Mouse (Mus musculus) midbrain, embryonic 16.5 days (tissue): Measurements from ENCODE around the gene Hivep3. TPM values are rescaled to one million over a fixed set of nuclear protein-coding genes. Genes with fewer than 3 reads are reported as not detected.

ENCODE experiments used
- ATAC-seq: fragments of 200-750 bp; cut with Nextera tagmentation; 2 replicates; pipeline ENCODE4 v1.8.0; 2017; ENCODE audit warnings: moderate TSS enrichment
- H3K27ac ChIP-seq: fragments of 300-500 bp; sonication (generic); 2 replicates; pipeline ENCODE4 v1.5.1; 2014; ENCODE audit warnings: mild to moderate bottlenecking, low read length, mixed read lengths
- H3K27me3 ChIP-seq: fragments of 300-500 bp; sonication (generic); 2 replicates; pipeline ENCODE4 v1.6.1; 2014; ENCODE audit warnings: low read depth, low read length, mixed read lengths; ENCODE audit not compliant: control insufficient read depth, insufficient read depth
- H3K36me3 ChIP-seq: fragments of 300-500 bp; sonication (generic); 2 replicates; pipeline ENCODE4 v1.6.1; 2014; ENCODE audit warnings: mild to moderate bottlenecking, low read length, moderate library complexity, mixed read lengths; ENCODE audit not compliant: control insufficient read depth, insufficient read depth
- H3K4me1 ChIP-seq: fragments of 300-500 bp; sonication (generic); 2 replicates; pipeline ENCODE4 v1.6.1; 2014; ENCODE audit warnings: mild to moderate bottlenecking, low read length, mixed read lengths; ENCODE audit not compliant: control insufficient read depth, insufficient read depth
- H3K4me2 ChIP-seq: fragments of 300-500 bp; sonication (generic); 2 replicates; pipeline ENCODE4 v1.6.1; 2014; ENCODE audit warnings: mild to moderate bottlenecking, low read length, mixed read lengths
- H3K4me3 ChIP-seq: fragments of 300-500 bp; sonication (generic); 2 replicates; pipeline ENCODE4 v1.5.1; 2014; ENCODE audit warnings: low read depth, mild to moderate bottlenecking, low read length, moderate library complexity, mixed read lengths
- H3K9ac ChIP-seq: fragments of 300-500 bp; sonication (generic); 2 replicates; pipeline ENCODE4 v1.6.1; 2014; ENCODE audit warnings: low read depth, low read length, mixed read lengths
- H3K9me3 ChIP-seq: fragments of 300-500 bp; sonication (generic); replicated peaks from 2 replicates; pipeline ENCODE4 v1.6.1; 2014; ENCODE audit warnings: mild to moderate bottlenecking, low read length, mixed read lengths; ENCODE audit not compliant: control insufficient read depth, poor library complexity, severe bottlenecking
- WGBS: fragments of 180-500 bp; shearing (Covaris S2); extraction: QIAGEN DNeasy Blood & Tissue Kit; methylation state at CpG from one replicate; pipeline ENCODE4 v1.1.7; 2014; 5-methylcytosine and 5-hydroxymethylcytosine counted together
- polyA plus RNA-seq: library from polyadenylated mRNA; unstranded; fragments of >200 nt; fragmentation: Nextera tagmentation; extraction: Ambion mirVana; gene quantifications from 2 replicates; pipeline ENCODE4 v1.2.1, GENCODE M21; 2015

The Hivep3 gene
- polyA plus RNA-seq, 1 experiment from 2014 or later = 20.2 TPM

DNA sequence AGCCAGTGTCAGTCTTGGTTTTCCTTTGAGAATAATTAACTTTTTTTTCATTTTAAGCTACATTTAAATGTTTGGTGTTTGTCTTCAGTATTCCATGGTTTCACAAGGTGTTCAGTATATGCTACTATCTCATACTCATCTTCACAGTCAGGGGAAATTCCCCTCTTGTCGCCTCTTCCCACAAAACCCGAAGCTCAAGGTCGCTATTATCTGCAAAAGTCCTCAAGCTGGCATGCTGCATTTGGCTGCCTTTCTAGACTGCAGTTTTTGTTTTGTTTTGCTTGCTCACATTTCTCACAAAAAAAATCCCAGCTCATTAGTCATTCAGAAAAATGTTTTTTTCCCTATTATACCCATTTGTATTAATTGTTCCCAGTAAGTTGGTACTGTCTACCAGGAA is 92.4 kb downstream of the Hivep3 start:
- no peaks in the 10 kb centered on the region for H3K4me1 ChIP-seq
- no peak overlapping the region for H3K9ac ChIP-seq
- no peaks in the 10 kb centered on the region for H3K27me3 ChIP-seq
- 84% methylated on average over 3 of the region's 3 CpGs for WGBS
- no peak overlapping the region for H3K27ac ChIP-seq
- ATAC-seq = no peak
- no peaks in the 10 kb centered on the region for H3K9me3 ChIP-seq
- H3K36me3 ChIP-seq = no peaks in the 10 kb centered on the region
- no peak overlapping the region for H3K4me2 ChIP-seq
- H3K4me3 ChIP-seq = no peak overlapping the region

DNA sequence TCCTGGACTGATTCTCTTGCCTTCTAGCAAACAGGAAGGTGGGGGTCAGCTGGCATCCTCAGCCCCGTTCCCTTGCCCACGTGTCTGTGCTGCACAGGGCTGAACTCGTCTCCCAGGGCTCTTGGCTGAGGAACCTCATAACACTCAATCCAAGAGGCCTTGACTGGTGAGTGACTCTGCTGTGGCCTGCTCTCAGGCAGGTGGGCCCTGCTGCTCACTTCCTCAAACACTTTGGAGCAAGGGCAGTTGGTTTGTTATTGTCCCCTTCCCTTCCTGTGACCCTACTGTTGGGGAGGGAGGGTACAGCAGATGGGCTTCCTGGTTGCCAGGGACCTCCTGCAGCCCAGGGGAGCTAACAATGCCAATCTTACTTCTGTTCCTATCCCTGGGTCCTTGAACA is 94.8 kb downstream of the Hivep3 start:
- no peak for ATAC-seq
- no peaks in the 10 kb centered on the region for H3K27me3 ChIP-seq
- H3K4me2 ChIP-seq = no peak overlapping the region
- H3K4me3 ChIP-seq = no peak overlapping the region
- H3K9me3 ChIP-seq = no peaks in the 10 kb centered on the region
- no peaks in the 10 kb centered on the region for H3K4me1 ChIP-seq
- no peaks in the 10 kb centered on the region for H3K36me3 ChIP-seq
- no peak overlapping the region for H3K9ac ChIP-seq
- no peak overlapping the region for H3K27ac ChIP-seq
- WGBS = 71% methylated on average over 3 of the region's 3 CpGs

DNA sequence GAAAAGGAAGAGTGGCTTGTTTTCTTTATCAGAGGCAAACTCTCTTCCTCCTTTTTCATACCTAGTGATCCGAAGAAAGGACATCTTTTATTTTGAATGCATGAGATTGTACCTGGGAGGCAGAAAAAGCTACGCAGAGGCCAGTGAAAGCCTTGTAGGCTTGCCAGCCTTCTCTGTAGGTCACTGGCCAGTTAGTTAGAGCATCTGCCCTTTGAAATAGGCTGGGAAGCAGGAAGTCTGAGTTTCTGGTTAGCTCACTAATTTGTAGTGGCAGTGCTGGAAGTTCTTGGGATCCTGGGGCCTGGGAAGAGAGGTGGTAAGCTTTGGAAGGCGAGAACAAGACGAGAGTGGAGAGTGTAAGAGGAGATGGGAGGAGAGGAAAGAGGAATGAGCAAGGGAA is 95.4 kb downstream of the Hivep3 start:
- no peak for ATAC-seq

DNA sequence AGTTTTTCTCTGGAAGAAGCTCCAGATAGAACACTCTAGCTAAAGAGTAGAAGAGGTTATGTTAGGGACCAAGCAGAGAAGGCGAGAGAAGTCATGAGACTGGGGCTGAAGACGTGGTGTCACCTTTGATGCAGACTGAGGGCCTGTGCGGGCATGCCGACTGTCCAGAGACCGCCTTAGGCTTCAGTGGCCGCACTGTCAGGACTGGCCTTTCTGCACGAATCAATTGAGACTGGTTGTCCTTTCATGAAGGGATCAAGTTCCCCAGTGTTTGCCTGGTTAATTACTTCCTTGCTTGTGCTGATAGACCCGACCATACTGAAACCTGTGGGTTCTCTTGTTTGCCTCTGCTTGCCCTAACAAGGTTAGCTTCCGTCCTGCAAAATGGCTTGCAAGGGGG is 99.7 kb downstream of the Hivep3 start:
- 68% methylated on average over 9 of the region's 9 CpGs for WGBS
- no peak overlapping the region for H3K9ac ChIP-seq
- no peaks in the 10 kb centered on the region for H3K4me1 ChIP-seq
- no peaks in the 10 kb centered on the region for H3K36me3 ChIP-seq
- H3K4me3 ChIP-seq = no peak overlapping the region
- H3K27me3 ChIP-seq = no peaks in the 10 kb centered on the region
- ATAC-seq = no peak
- no peak overlapping the region for H3K27ac ChIP-seq
- H3K9me3 ChIP-seq = no peaks in the 10 kb centered on the region
- H3K4me2 ChIP-seq = no peak overlapping the region

More for the DNA sequence above, 95.4 kb downstream of the Hivep3 start:
- Histone ChIP-seq H3K27ac (no peak overlapping the region), H3K27me3 (no peaks in the 10 kb centered on the region), H3K9me3 (no peaks in the 10 kb centered on the region), H3K9ac (no peak overlapping the region), H3K36me3 (no peaks in the 10 kb centered on the region), H3K4me1 (no peaks in the 10 kb centered on the region), H3K4me3 (no peak overlapping the region), H3K4me2 (no peak overlapping the region)
- 82% methylated on average over 4 of the region's 4 CpGs for WGBS

DNA sequence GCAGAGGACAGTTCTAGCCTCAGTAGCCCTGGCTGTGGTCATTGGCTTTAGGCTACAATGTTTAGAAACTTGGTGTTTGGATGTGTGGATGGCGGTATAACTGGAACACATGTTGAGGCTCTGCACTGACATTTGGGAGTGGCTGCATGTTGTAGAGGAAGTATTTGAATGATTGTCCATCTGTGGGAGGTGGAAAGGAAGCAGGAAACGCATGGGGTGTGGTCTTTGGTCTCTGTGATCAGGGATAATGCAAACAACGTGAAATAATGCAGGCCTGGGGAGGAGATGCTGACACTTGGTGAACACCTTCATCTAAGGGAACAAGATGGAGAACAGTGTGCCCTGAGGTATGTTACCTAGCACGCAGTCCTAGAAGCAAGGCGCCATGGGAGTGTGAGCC is 100.3 kb downstream of the Hivep3 start:
- no peak for ATAC-seq
- no peak overlapping the region for H3K9ac ChIP-seq
- H3K9me3 ChIP-seq = no peaks in the 10 kb centered on the region
- H3K36me3 ChIP-seq = no peaks in the 10 kb centered on the region
- WGBS = 88% methylated on average over 5 of the region's 5 CpGs
- no peaks in the 10 kb centered on the region for H3K4me1 ChIP-seq
- H3K27ac ChIP-seq = no peak overlapping the region
- no peaks in the 10 kb centered on the region for H3K27me3 ChIP-seq
- no peak overlapping the region for H3K4me2 ChIP-seq
- no peak overlapping the region for H3K4me3 ChIP-seq

DNA sequence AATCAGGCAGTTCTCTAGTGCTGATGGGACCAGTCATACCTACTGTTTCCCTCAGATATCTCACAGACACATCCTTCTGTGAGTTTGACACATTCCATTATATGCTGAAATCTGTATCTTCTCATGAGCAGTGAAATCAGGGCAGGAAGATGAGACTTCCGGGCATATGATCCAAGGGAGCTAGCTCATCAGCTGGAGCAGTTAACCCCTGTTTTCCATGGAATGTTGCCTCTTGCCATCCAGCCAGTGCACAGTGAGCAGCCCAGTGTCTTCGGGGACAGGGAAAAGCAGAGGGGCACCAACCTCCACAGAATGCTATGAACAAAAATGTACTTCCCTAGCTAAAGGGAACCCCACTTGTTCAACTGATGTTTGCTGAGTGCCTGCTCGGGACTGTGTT is 102.6 kb downstream of the Hivep3 start:
- Histone ChIP-seq H3K27ac (no peak overlapping the region), H3K27me3 (no peaks in the 10 kb centered on the region), H3K36me3 (no peaks in the 10 kb centered on the region), H3K9ac (no peak overlapping the region), H3K9me3 (no peaks in the 10 kb centered on the region), H3K4me1 (no peaks in the 10 kb centered on the region), H3K4me3 (no peak overlapping the region), H3K4me2 (no peak overlapping the region)
- ATAC-seq = no peak
- WGBS = 89% methylated on average over 3 of the region's 3 CpGs

DNA sequence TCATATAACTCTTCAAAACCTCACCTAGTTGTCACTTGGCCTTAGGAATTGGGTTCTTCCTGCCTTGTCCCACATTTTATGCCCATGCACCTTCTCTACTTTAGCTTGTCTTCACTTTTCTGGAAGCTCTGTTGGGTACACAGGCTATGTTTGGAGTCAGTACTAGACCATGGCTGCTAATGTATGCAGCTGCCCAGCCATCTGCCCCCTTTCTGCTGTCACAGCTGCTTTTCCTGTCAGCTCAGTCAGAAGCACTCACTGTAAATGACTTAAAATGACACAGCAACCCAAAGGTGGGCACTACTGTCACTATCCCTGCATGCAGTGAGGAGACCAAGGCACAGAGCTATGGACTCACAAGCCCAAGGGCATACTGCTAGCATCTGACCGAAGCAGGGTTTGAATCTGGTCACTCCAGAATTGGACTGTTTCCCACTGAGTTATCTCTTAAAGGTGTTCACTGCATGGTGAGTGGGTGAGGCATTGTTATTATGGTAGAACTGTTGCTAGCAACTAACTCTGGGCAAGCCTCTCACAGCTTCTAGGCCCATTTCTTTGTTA is 104.0 kb downstream of the Hivep3 start:
- H3K27ac ChIP-seq = no peak overlapping the region
- no peak for ATAC-seq
- no peak overlapping the region for H3K4me3 ChIP-seq
- no peaks in the 10 kb centered on the region for H3K36me3 ChIP-seq
- no peaks in the 10 kb centered on the region for H3K9me3 ChIP-seq
- H3K4me2 ChIP-seq = no peak overlapping the region
- no peak overlapping the region for H3K9ac ChIP-seq
- no peaks in the 10 kb centered on the region for H3K27me3 ChIP-seq
- WGBS = 100% methylated on average over 1 of the region's 1 CpGs
- H3K4me1 ChIP-seq = no peaks in the 10 kb centered on the region

DNA sequence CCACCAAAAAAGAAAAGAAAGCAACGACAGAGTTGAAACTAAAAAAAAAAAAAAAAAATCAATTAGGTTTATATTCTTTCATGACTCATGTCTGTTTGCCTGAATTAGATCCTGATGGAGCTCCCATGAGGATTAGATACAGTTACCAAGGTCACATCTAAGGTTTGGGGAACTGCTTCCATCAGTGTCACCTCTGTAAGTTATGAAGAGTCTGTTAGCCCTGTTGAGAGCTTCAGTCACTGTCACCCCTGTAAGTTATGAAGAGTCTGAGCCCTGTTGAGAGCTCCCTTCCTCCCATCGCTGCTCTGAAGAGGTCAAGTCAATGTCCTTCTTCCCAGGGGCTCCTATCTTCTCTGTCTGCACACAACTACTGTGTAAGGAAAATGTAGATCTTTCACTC is 104.7 kb downstream of the Hivep3 start:
- Histone ChIP-seq H3K4me1 (no peaks in the 10 kb centered on the region), H3K4me2 (no peak overlapping the region), H3K27me3 (no peaks in the 10 kb centered on the region), H3K27ac (no peak overlapping the region), H3K4me3 (no peak overlapping the region), H3K9ac (no peak overlapping the region), H3K9me3 (no peaks in the 10 kb centered on the region), H3K36me3 (no peaks in the 10 kb centered on the region)
- no peak for ATAC-seq
- 85% methylated on average over 2 of the region's 2 CpGs for WGBS

DNA sequence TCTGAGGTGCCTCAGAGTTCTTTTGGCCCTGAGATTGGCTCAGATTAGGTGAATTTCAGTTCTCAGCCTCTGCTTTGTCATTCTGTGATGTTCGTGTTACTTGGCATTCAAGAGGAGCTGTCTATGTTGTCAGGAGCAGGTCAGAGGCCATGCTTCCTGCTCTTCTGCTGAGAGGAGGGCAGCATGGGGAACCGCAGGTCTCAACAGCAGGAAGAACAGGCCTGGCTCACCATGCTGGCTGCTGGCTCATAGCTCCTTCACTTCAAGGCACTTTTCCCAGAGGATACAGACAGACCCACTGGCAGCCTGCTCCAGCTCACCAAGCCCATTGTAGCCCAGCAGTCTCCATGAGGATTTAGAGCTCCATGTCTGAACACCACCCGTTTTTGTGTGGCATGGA is 109.7 kb downstream of the Hivep3 start:
- WGBS = 60% methylated on average over 3 of the region's 3 CpGs
- Histone ChIP-seq H3K4me3 (no peak overlapping the region), H3K27ac (no peak overlapping the region), H3K27me3 (no peaks in the 10 kb centered on the region), H3K36me3 (no peaks in the 10 kb centered on the region), H3K4me1 (no peaks in the 10 kb centered on the region), H3K9ac (no peak overlapping the region), H3K9me3 (no peaks in the 10 kb centered on the region), H3K4me2 (no peak overlapping the region)
- ATAC-seq = no peak
